Mouse (Mus musculus): Measurements from ENCODE around the gene Cgnl1.

Gene Cgnl1

DNA sequence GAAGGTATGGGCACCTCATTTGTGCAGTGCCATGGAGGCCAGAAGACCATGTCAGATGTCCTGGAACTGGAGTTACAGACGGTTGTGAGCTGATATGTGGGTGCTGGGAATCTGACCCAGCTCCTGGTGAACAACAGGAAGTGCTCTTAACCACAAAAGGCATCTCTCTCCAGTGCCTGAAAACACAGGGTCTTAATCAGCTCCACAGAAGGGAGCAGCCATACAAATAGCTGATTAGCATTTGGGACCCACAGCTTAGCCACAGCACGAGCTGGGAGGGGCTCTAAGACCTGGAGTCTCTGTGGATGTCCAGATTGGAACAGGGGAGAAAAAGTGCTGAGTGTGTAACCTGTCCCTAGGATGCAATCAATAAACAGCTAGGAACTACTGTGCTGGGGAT is 4.5 kb downstream of the Cgnl1 start:
- no peak for DNase-seq (ENCODE audit: low spot score in 2 of 2)

DNA sequence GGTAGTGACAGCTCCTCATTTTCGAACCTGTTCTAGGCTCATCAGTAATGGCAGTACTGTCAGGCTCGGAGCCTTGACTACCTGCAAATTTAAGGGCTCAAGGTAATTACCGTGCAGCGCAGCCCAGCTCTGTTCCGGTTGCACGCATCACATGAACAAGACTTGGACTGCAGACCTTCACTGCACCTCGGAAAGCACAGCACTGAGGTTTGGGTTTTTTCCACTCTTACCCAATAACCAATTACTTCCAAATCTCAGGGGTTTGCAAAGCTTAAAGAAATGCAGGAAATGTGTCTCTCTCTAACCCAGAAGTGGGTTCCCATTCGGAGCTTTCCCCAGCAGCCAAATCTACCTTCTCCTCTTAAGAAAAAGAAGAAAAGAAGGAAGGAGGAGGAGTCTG is 5.1 kb downstream of the Cgnl1 start:
- no peak for DNase-seq (ENCODE audit: low spot score in 2 of 2)

DNA sequence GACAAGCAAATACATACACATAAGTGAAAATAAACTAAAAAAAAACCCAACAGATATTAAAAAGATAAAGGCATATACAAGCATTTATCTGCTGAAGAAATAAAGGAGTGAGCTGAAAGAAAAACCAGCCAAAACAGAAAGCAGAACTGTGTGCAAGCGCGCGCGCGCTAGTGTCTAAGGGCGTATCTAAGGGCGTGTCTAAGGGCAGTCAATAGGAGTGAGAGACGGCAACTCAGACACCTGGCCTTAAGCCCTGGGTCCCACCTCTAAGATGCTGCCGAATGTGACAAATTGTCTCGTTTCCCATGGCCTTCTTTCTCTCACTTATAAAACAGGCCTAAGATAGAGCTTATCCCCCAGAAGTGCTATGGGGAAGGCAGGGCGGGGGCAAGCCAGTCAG is 6.9 kb downstream of the Cgnl1 start:
- no peak for DNase-seq (ENCODE audit: low spot score in 2 of 2)

DNA sequence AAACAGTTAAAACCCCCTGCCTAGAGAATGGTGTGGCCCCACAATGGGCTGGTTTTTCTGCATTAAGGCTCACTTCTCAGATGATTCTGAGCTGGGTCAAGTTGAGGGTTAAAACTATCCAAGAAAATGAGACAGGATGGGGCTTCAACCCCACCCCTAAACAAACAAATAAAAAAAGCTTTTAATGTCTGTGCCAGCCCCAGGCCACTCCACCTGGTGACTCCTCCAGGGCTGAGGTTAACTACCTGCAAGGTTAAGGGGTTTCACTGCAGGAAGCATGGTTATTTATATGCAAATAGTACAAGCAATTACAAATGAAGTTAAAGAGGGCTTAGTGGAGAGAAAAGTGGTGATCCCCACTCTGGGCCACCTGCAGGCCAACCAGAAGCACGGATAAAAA is 8.1 kb downstream of the Cgnl1 start:
- no peak for DNase-seq (ENCODE audit: low spot score in 2 of 2)

DNA sequence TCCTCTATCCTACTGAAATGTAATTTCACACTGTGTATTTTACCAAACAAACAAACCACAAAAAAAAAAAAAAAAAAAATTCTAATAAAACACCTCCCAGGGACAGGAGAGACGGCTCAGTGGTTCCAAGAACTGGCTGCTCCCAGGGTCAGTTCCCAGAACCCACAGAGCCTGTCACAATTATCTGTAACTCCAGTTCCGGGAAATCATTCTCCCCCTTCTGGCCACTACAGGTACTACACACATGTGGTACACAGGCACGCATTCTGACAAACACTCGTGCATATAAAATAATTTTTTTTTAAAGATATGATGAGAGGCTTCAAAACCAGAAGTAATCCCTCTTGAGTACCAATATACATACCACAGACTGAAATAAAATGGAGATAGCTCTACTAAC is 9.7 kb downstream of the Cgnl1 start:
- no peak for DNase-seq (ENCODE audit: low spot score in 2 of 2)

DNA sequence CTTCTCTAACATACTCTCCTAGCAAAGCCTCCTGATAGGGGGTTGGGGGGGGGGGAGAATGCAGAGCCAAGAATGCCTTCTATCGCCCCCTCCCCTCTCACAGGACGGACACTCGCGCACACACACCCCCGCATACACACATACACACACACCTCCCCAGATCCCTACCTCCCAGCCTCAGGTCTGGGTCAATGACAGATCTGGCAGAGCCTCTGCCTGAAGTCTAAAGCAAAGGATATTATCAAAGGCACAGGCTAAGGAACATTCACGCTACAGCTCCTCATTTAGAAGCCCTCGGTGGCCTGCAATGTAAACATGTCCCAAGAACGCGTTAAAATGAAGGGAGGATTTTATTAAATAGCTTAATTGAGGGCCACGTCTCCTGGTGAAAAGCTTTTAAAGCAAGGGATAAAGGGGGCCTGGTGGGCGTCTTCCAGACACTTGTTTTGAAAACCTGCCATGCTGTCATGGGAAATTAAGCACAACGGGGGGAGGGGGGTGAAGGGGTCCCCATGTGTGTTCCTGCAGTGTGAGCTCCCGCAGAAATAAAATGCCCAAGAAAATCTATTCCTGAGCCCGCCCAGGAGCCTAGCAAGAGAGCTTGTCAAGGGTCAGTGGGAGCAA is 10.8 kb downstream of the Cgnl1 start:
- no peak for DNase-seq (ENCODE audit: low spot score in 2 of 2)

DNA sequence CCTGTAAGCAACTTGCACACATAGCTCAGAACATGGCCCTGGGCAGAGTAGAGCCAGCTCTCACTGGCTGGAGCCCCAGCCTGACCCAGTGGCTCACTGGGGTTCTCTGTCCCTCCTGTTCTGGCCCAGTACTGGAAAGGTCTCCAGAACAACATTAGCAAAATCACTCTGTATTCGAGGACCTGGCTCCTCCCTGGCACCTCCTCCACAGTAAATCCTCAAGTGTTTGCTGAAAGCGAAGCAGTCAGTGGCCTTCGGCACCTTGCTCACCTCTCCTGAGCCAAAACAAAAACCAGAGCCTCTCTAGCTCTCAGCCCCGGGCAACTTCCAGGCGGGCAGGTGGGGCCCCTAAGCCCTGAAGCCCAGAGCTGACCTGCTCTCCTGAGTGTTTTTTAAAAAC is 11.5 kb downstream of the Cgnl1 start:
- DNase-seq (ENCODE audit: low spot score in 2 of 2): no peak

DNA sequence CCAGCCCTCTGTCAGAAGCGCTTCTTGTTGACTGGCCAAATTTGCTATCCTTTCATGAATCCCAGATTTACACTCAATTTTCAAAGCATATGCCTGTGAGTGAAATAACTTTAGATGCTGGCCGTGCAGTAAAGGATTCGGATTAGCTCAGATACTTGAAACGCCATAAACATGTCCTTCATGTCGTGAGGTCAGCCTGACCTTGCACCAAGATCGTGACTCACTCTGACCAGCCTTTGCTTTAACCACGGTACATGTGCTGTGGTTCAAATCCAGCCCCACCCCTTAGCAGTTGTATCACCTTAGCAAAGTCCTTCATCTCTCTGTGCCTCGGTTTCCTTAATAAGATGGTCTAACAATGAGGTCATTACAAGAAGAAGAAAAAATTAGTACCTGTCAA is 14.0 kb downstream of the Cgnl1 start:
- no peak for DNase-seq (ENCODE audit: low spot score in 2 of 2)

DNA sequence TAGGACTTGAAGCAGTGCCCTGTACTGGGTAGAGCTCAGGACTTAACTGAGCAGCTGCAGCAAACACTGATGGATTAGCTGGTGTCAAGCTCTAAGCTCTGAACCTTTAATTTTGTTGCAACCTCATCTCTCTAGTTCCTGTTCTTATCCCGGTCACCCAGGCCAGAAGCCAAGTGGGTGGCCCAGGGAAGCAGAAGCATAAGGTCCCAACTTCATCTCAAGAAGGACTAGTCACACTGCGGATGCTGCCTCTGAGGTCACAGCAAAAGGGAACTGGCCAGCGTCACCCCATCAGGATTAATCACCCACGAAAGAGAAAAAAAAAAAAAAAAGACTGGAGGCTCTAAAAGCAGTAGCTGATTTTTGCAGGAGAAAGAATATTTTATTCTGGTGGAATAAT is 14.5 kb downstream of the Cgnl1 start:
- DNase-seq (ENCODE audit: low spot score in 2 of 2): no peak

DNA sequence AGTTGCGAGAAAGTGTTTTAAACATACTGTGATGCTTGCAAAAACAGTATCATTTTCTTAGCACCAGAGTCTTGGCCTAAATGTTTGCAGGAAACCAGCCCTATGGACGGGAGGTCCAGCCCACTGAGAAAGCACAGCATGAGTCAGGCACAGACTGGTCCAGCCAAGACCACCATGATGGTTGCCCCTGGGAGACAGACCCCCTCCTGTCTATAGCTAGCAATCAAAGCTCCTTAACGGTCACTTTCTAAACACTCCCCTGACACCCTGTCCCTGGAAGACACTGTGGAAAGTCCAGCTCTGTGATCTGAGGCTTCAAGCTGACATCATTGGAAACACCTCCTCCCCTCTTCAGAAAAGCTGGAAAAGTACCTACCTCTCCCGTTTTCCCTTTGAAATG is 17.4 kb downstream of the Cgnl1 start:
- no peak for DNase-seq (ENCODE audit: low spot score in 2 of 2)

DNA sequence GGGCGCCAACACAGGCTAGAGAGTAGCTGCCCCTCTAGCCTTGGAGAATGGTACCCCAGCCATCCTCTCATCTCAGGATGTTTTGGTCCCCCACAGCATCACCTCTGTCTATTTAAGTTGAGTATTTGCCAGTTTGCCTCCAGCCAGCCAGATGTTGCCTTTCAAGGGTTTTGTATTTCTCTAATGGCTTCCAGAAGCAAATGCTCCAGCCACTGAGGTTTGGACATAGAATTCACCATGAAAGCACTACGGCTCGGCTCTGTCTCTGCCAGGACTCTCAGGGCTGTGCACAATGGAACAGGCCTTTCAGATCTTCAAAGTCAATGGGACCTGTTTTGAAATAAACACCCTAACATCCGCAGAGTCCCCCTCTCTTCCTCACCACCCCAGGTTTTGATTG is 17.9 kb downstream of the Cgnl1 start:
- DNase-seq (ENCODE audit: low spot score in 2 of 2): no peak

DNA sequence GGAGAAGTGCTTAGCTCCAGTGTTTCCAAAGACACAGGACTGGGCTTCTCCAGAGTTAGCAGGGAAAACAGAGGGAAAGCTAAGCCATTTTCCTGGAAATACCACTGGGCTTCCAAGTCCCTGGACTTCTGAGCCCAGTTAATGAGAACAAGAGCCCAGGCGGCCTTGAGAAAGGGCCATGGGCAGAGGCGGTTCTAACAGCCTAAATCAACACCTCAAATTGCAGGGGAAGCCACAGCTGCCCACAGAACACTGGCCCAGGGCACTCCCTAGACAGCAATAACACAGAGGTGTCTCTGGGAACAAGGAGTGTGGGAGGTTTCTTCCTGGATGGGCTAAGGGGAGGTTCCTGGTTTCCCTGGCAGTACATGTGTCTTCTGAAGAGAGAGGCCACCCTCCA is 18.3 kb downstream of the Cgnl1 start:
- DNase-seq (ENCODE audit: low spot score in 2 of 2): no peak

DNA sequence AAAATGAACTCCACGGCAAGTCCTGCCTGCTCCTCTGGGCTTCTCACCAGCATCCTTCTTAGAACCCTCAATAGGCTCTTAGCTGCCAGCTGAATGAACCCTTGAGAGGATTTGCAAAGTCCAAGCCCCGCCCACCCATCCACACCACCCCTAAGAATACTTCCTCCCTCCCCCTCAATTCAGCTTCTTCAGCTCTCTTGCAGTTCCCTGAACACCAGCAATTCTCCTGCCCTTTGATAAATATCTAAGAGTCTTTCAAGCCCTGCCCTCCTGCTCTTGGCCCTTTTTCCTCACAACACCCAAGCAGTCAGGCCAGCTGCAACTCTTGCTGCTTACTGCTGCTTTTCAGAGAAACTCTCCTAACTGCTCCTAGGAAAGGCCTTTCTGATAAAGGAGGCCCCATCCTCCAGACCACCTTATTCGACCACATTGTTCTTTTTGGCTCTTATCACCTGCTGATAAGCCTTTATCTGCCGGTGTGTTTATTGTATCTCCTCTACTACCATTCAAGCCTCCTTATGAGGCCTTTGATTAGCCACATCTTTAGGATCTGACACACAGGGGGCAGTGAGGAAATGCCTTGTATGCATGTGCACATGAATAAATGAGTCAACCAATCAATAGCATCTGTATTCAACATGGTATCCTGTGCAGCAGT is 21.3 kb downstream of the Cgnl1 start:
- DNase-seq (ENCODE audit: low spot score in 2 of 2): no peak

DNA sequence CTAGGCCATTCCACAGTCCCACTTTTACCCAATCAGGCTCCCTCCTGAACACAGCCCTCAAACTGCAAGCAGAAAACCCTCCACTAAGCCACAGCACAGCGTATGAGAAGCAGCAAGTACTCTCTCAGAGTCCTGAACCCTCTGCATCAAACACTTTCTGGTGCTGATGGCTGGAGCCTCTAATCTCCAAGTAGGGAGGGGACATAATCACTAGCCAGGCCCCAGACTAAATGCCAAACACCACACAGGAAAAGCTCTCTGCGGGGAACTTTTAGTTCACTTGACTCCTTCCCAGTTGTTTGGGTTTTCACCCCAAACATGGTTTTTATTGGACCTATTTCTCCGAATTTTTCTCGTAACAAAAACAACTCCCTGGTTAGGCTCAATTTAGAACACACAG is 25.0 kb downstream of the Cgnl1 start:
- no peak for DNase-seq (ENCODE audit: low spot score in 2 of 2)

DNA sequence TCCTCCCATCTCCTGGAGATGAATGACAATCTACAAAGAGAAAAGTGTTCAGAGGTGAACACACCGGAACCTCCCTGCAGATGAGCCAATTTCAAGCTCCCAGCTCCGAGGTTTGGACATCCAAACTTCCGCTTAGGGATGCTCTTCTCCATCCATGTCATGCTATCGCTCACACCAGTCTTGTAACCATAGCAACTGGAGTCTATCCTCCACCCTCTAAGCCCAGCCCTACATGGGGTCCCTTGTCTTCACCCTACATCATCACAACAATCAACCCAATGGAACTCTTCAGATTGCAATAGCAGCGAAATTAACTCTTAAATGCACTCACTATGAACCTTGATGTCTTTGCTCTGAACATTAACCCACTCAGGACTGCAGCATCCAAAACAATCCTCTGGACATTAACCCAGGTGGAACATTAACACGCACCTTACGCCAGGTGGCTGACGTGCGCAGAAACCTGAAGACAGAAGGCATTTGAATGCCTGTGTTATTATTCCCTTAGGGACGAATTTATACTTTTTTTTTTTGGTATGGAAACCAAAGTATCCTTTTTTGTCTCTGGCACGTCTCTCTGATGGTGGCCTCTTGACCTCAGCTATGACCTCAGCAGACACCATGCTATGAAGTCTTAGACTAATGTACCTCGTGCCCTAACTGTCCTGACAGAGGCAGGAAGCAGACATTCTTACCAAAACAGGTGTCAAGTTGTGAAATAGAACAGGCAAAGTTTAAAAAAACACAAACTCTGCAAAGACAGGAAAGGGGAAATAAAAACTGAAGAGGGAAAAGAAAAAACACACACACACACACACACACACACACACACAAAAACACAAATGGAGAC is 33.1 kb downstream of the Cgnl1 start:
- DNase-seq (ENCODE audit: low spot score in 2 of 2): no peak

DNA sequence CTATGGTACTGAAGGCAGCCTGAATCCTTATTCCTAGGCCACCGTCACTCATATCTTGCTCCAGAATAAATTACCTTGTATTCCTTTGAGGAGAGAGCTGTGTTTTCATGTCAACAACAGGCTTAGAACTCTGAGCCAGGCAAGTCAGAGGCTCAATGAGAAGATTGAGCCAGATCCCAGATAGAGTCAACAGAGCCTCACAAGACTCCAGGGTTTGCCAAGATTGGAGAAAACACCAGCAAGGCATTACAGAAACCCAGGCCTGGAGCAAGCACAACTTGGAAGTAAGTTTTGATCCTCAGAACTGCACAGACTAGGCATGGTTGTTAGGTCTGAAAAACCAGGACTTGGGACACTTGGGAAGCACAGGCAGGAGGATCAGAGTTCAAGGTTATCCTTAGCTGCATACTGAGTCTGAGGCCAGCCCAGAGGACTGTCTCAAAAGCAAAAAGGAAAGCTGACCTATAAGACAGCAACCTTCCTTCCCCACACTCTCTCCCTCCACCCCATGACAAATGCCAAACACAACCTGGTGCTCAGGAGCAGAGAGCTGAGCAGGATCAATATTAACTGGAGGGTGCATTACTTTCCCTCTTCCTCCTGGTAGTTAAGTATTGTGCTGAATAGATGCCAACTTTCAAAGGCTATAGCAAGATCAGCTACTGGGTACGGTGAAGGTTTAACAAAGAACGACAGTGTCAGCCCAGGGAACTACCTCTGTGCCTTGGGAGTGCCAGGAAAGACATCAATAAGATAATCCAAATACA is 34.0 kb downstream of the Cgnl1 start:
- DNase-seq (ENCODE audit: low spot score in 2 of 2): no peak

DNA sequence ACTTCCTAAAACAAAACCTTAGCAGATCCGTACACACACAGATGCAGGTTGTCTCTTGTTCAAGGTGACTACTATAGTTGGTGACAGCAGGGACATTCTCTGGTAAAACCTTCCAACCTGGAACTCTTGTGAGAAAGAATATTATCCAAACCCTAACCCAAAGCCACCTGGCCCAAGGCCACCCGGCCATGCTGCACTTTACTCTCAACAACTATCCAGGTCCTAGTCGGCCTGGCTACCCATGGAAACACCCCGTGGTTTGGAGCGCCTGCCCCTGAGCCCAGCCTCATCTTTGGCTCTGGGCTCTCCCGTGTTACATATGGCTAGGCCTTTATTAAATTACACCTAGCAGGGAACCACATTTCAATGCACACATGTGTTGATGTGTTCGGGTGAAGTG is 35.5 kb downstream of the Cgnl1 start:
- DNase-seq (ENCODE audit: low spot score in 2 of 2): no peak

DNA sequence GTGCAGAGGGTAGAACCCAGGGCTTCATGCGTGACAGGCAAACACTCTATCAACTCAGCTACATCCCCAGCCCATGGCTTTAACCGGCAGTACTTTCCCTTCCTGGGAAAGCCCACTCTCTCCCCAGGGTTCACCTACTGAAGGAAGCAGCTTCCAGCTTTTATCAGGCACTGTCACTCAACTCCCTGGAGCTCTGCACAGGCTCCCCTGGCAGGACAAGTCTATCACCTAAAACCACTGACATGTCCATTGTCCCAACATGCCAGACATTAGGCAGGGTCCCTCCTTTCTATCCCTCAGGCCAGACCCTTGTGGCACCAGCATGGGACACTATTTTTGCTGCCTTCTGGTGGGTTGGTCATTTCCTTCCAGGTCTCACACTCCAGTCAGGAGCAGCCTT is 37.8 kb downstream of the Cgnl1 start:
- DNase-seq (ENCODE audit: low spot score in 2 of 2): no peak

DNA sequence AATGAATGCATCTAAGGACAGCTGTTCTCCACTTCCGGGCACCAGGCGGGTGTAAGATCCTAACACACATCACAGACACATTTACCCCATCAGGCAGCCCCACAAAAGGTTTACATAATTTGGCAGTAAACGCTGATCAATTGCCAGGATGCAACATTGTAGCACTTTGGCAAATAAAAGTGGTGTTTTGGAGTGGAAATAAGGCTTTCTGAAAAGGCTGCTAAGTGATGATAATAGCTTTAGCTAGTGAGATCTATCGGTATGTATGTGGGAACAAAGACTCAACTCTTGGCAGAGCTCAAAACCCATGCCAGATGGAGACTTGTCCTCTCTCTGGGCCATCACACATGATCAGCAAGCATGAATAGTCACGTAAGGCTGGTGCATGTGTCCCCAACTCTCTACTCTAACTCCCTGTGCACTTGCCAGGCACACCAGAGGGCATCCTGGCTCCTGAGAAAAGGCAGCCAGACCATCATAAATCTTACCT is 42.5 kb downstream of the Cgnl1 start:
- DNase-seq (ENCODE audit: low spot score in 2 of 2): no peak

DNA sequence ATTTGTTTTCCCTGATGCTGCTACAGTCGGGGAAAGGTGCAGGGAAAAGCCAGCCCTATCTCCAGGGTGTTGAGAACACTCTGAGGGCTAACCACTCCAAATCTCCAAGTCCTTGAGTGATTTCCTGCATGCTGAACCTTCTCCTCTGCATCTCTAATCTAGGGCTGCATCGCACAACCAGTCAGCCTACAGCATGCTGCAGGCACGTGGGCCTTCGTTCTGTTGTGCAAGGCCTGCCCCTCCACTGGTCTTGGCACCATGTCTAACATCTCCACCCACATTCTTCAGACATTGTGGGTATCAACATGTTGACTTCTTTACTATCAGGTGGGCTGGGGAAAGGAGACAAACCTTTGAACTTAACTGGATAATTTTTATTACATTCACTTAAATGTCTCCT is 44.2 kb downstream of the Cgnl1 start:
- DNase-seq (ENCODE audit: low spot score in 2 of 2): no peak

DNA sequence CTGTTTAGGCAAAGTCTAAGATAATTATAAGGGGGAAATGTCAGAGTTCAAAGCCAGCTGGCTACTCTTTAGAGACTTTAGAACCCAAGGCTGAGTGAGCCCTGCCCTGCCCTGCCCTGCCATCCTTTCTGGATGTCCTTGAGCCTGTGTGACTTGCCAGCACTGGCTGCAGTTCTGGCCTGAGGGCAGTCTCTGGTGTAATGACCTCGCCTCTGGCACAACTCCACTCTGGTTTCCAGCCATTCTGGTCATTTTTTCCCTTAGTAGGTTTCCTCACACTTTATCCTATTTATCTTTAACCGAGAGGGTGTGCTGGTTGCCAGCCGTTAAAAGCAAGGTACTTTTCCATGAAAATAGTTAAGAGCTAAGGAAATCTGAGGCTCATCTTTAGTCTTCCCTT is 45.3 kb downstream of the Cgnl1 start:
- DNase-seq (ENCODE audit: low spot score in 2 of 2): no peak

DNA sequence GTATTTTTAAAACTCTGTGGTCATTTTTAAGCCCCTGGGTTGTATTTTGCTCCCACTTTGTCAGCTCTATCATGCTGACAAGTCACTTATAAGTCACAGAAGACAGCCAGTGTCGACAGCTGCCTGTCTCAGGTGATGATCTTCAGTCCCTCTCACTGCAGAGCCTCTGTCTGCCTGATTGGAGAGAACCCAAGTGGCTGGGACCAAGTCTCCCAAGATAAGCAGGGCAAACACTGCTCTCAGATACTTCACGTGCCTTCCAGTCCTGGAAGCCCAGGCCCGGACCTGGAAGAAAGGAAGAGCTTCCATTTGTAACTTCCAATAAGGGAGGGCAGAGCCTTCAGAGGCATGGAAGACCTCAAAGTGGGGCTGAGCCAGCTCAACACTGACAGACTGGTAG is 49.0 kb downstream of the Cgnl1 start:
- DNase-seq (ENCODE audit: low spot score in 2 of 2): no peak

All from left cerebral cortex, adult 9 months (tissue).